Mouse (Mus musculus) lung, adult 2 months (tissue): ENCODE measurements around the gene Gm10715.
"Not testable (repeated sequence)": the region's sequence is repeated elsewhere in the genome, so short reads cannot be mapped to it uniquely, and the experiment has no call there.

Experiments used
- CTCF ChIP-seq: fragments of 200-500 bp; IDR thresholded peaks from 2 replicates; pipeline ENCODE4 v1.5.1; 2011; ENCODE audit warnings: mild to moderate bottlenecking, low read length, control low read depth; ENCODE audit not compliant: insufficient read depth
- POLR2A ChIP-seq: fragments of 200-500 bp; IDR thresholded peaks from 2 replicates; pipeline ENCODE4 v1.6.1; 2011; ENCODE audit warnings: low read depth, mild to moderate bottlenecking, control low read depth, low read length, borderline replicate concordance; ENCODE audit errors: extremely low read depth

- not testable (repeated sequence) for TF ChIP-seq CTCF, POLR2A
These were observed 2.4 kb upstream of the Gm10715 start, which contains the start of gene Gm17535 for GRCm38 (mm10) chr9:3034299-3034698.
